Mouse (Mus musculus) induced T-regulatory cell, adult 2 months (primary cell): ENCODE measurements at regions not wholly inside any gene's neighbourhood (a gene's known extent, or its start where the extent isn't known, plus 50 kb on each side); places are given as distances from the start of the nearest gene placed in this dataset.
"Not testable (repeated sequence)": the region's sequence is repeated elsewhere in the genome, so short reads cannot be mapped to it uniquely, and the experiment has no call there.

Experiments
- DNase-seq: peaks from one replicate; pipeline ENCODE4 v3.0.0-alpha.2; 2012; ENCODE audit warnings: low read depth

- DNase-seq, result no peak
These were observed 214.8 kb downstream of the Pten start for GRCm38 (mm10) chr19:32972116-32972515.

- no peak for DNase-seq
These were observed 215.8 kb downstream of the Pten start for GRCm38 (mm10) chr19:32973130-32973529.

GRCm38 (mm10) chr19:32974778-32975240 lies 217.5 kb downstream of the Pten start:
- DNase-seq, result no peak

GRCm38 (mm10) chr19:32975303-32975702 lies 218.0 kb downstream of the Pten start:
- DNase-seq, result no peak

GRCm38 (mm10) chr19:32976507-32976906 lies 219.2 kb downstream of the Pten start:
- no peak for DNase-seq

- DNase-seq, result no peak
These were observed 220.9 kb downstream of the Pten start for GRCm38 (mm10) chr19:32978037-32978745.

- DNase-seq, result no peak
These were observed 222.8 kb downstream of the Pten start for GRCm38 (mm10) chr19:32980142-32980541.

GRCm38 (mm10) chr19:32988713-32989112 lies 231.4 kb downstream of the Pten start:
- peak; percentile 46 for DNase-seq

GRCm38 (mm10) chr19:32989346-32989745 lies 232.0 kb downstream of the Pten start:
- DNase-seq, result no peak

GRCm38 (mm10) chr19:32990576-32990975 lies 233.3 kb downstream of the Pten start:
- no peak for DNase-seq

GRCm38 (mm10) chr19:32998576-32999170 lies 241.4 kb downstream of the Pten start:
- peak; percentile 60 for DNase-seq

- DNase-seq, result no peak
These were observed 250.3 kb downstream of the Pten start for GRCm38 (mm10) chr19:33007582-33007981.

GRCm38 (mm10) chr19:33008076-33008475 lies 250.8 kb downstream of the Pten start:
- DNase-seq, result no peak

GRCm38 (mm10) chr19:33008794-33009193 lies 251.5 kb downstream of the Pten start:
- DNase-seq, result no peak

GRCm38 (mm10) chr19:33010886-33011446 lies 253.7 kb downstream of the Pten start:
- no peak for DNase-seq

GRCm38 (mm10) chr19:33014879-33015278 lies 257.6 kb downstream of the Pten start:
- DNase-seq, result not testable (repeated sequence)

GRCm38 (mm10) chr19:33021161-33021560 lies 263.9 kb downstream of the Pten start:
- no peak for DNase-seq

GRCm38 (mm10) chr19:33022839-33023428 lies 265.6 kb downstream of the Pten start:
- DNase-seq, result no peak

- no peak for DNase-seq
These were observed 272.6 kb downstream of the Pten start for GRCm38 (mm10) chr19:33029688-33030444.

GRCm38 (mm10) chr19:33040512-33040911 lies 283.2 kb downstream of the Pten start:
- no peak for DNase-seq

- DNase-seq, result no peak
These were observed 283.7 kb downstream of the Pten start for GRCm38 (mm10) chr19:33040991-33041390.

GRCm38 (mm10) chr19:33042760-33043159 lies 285.5 kb downstream of the Pten start:
- DNase-seq, result no peak
